Mouse (Mus musculus) layer of hippocampus, adult 9-11 months (tissue): ENCODE data around the gene Kif3c.
A peak's percentile ranks its signal among the peaks of the same experiment; 100 is the strongest.

Experiments used
- DNase-seq: peaks from one replicate; pipeline ENCODE4 v3.0.0; 2022

Gene Kif3c

DNA sequence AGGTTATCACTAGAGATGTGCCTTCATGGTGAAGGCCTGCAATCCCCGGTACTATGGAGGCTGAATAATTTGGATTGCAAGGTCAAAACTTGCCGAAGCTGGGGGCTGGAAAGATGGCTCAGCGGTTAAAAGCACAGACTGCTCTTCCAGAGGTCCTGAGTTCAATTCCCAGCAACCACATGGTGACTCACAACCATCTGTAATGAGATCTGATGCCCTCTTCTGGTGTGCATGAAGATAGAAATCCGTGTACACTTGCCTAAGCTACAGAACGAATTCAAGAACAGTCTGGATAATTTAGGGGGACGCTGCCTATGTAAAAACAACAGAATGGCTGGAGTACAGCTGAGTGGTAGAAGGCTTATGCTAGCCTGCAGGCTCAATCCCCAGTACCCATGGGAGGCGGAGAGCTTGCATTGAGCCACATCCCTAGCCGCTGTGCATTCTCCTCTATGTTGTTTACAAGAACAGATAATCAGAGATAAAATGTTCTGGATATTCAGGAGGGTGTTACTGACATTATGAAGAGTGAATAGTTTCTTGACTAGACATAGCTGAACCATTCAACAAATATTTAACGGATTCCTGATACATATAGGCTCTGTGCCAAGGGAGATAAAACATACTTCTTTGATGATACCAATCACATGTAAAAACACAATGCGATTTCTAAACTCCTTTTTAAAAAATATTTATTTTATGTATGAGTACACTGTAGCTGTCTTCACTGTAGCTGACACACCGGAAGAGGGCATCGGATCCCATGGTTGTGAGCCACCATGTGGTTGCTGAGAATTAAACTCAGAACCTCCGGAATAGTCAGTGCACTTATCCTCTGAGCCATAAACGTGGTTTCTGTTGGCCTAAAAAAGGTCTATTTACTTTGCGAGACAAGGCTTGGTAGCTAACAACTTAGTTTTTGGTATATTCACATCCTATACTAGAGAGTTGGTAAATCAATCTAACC is 60.7 kb downstream of the Kif3c start:
- peak; percentile 43 for DNase-seq

DNA sequence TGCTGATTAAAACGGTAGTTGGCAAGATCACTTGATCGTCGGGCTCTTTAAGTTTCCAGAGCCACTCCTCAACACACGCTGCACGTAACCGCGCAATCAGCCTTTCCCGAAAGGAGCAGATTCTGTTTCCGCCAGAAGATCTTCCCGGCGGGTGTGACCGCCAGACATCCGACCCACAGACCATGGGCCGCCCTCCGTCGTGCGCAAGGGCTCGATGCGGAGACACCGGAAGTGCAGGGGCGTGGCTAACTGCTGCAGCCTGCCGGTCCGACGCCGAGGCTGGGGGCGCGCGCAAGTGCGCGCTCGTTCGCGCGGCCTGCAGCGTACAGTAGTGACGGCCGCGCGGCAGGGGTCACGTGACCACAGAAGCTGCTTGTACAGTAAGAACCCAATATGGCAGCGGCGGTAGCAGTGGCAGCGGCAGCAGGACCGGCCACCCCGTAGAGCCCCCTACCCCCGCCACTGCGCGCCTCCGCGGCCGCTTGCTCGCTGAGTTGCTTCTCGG is 61.6 kb downstream of the Kif3c start, which contains the start of gene Asxl2:
Gene Asxl2 (plus strand): TSS at position 328 of the 505 bp plus-strand sequence.
- peak; percentile 99 for DNase-seq

DNA sequence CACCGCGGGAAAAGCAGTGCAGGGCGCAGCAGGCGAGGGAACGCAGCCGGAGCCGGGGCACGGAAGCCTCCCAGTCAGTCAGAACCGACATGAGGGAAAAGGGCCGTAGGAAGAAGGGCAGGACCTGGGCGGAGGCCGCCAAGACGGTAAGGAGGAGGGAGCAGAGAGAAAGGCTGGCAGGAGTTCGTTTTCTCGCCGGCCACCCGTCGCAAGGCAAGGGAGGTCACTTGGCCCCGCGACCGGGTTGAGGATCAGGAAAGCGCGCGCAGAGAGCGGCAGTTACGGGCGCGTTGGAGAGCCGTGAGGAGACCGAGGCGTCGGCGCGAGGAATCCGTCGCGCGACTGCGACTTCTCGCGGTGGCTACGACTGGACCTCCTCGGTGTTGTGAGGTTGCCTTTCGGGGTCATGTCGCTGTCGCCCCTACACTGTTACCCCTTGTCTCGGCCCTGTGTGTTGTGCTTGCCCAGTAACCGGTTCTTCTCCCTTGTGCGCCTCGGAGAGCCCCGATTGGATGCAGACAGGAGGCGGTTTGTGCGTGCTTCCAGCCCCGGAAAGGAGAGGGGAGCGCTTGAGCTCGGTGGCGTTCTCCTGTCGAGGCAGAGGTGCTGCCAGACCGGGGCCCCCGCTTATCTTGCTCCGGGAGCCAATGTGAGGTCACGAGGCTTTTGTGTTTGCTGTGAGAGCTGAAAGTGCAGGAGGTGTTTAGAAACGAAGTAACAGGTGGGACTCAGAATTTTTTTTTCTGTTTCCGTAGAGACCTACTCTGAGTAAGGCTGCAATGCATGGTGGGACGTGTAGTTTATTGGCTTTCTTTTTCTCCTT is 62.3 kb downstream of the Kif3c start:
- DNase-seq = peak; percentile 82

DNA sequence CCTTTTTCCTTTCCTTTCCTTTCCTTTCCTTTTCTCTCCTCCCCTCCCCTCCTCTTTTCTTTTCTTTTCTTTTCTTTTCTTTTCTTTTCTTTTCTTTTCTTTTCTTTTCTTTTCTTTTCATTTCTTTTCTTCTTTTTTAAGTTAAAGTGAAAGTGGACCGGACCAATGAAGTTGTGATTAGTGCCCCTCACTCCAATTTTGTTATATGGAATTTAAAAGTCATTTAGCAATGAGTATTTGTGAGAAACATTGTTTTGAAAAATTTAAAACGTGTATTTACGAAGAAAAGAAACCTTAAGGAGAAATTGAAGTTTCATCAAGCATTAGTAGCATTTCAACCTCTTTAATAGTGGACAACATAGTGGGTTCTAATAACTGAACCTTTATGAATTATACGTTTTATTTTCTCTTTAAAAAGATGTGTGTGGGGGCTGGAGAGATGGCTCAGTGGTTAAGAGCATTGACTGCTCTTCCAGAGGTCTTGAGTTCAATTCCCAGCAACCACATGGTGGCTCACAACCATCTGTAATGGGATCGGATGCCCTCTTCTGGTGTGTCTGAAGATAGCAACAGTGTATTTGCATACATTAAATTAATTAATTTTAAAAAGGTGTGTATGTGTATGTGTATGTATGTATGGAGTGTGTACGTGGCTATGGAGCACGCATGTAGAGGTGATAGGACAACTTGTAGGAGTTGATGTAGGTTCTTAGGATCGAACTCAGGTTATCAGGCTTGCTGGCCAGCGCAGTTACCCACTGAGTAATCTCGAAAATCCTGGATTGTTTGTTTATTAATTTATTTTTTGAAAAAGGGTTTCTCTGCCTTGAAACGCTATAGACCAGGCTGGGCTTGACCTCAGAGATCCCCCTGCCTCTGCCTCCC is 63.2 kb downstream of the Kif3c start:
- DNase-seq = no peak

DNA sequence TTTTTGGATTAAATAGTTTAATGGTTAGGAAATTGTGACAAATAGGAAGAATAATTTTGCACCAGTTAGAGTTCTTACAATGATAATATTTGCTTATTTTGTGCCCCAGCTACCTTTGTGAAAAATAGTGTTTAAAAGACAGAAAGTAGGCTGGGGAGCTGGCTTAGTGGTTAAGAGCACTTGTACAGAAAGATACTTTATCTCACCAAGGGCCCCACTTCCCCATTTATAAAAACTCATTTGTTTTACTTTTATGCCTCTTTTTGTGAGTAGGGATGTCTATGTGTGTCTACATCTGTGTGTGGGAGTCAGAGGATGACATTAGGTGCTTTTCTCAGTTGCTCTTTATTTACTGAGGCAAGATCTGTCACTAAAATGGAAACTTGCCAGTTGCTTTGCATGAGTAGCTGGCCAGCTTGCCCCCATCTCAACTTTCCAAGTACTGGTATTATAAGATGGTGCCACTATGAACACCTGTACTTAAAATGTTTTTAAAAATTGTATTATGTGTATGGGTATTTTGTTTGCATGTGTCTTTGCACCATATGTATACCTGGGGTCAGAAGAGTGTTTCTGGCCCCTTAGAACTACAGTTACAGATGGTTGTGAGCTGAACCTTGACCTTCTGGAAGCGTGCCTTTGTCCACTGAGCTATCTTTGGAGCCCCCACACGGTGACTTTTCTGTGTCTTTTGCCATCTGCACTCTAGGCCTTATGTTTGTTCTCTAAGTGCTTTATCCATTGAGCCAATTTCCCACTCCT is 64.9 kb downstream of the Kif3c start:
- DNase-seq = no peak

DNA sequence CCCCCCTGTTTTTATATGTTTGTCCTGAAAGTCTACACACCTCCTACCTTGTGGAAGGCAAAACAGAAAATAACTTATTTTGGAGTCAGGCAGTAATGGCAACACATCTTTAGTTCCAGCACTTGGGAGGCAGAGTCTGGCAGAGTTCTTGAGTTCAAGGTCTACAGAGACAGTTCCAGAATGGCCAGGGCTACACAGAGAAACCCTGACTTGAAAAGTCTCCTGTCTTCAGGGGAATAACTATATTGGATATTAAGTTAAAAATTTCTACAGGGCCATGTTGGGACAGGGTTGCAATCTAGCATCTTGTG is 65.5 kb downstream of the Kif3c start:
- DNase-seq = no peak

DNA sequence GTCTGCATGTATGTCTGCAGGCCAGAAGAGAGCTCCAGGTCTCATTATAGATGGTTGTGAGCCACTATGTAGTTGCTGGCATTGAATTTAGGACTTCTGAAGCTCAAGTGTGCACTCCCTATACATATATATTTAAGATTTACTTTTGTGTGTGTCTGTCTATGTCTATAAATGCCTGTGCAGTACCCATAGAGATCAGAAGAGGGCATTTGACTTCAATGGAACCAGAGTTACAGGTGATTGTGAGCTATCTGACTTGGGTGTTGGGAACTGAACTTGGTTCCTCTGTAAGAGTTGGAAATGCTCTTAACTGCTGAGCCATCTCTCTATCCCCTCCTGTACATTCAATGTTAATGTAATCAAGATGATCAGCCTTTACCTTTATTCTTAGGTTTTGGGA is 66.1 kb downstream of the Kif3c start:
- DNase-seq = no peak

DNA sequence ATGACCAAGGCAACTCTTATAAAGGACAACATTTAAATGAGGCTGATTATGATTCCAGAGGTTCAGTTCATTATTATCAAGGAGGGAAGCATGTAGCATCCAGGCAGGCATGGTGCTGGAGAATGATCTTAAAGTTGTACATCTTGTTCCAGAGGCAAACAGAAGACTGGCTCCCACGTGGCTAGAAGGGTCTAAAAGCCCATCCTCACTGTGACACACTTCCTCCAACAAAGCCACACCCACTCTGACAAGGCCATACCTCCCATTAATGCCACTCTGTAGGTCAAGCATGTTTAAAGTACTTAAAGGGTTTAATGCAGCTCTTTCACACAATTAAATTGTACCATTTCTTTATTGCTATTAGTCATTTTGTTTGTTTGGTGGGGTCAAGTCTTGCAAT is 68.8 kb downstream of the Kif3c start:
- no peak for DNase-seq

DNA sequence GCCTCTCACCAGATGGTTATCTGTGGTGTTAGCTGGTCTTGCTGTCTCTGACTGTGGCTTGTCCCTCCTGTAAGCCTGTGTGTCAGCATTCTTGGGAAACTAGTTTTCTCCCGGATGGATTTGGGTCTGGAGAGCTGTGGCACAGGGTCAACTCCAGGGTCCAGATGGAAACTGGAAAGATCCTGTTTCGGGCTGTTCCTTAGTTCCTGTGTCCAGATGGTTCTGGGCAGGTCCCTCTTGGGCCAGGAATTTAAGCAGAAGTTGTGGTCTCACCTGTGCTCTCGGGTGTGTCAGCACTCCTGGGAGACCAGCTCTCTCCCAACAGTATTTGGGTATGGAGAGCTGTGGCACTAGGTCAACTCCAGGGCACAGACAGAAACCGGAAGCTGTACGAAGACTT is 71.5 kb downstream of the Kif3c start:
- DNase-seq = no peak

DNA sequence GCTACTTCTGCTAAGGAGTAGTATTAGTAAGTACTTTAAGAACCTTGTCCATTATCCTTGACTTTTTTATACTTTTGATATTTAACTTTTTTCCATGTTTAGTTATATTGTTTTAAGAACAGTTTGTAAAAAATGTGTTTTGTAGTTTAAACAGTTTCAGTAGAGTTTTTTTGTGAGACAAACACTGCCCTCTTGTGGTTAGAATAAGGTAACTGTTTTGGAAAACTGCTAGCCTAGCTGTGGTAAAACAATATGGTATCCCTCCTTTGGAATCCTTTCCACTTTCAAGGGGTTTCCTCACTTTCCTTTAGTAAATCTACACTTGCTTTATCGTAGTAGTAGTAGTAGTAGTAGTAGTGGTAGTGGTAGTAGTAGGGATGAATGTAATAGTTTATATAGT is 72.9 kb downstream of the Kif3c start:
- DNase-seq = no peak

DNA sequence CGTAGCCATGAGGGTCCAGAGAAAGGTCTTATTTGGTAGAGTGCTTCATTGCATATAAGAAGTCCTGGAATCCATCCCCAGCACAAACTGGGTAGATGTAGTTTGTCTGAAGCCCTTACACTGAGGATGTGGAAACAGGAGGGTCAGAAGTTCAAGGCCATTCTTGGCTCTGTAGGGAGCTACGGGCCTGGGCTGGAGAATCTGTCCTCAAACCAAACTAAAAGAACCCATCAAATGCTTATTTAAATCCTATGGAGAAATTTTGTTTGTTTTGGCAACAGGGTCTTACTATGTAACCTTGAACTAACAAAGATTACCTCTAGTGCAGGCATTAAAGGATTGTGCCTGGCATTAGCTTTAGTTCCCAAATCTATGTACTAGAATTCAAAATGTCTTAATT is 76.0 kb downstream of the Kif3c start:
- no peak for DNase-seq

DNA sequence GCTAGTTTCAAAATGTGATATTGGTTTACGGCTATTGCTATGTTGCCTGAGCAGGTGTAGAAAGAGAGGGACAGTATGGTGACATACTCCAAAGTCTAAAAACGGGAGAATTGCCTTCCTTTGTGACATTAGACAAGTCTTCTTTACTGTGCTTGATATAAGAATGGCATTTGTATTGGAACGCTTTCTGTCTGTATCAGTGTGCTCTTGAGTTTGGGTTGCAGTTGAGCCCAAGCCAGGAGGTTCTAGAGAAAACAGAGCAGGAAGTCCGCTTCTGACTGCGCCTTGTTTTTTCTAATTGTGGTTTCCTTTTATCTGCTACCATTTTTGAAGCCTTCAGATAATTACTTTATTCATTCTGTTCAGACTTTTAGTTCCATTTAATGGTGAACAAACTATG is 76.4 kb downstream of the Kif3c start:
- DNase-seq = no peak

DNA sequence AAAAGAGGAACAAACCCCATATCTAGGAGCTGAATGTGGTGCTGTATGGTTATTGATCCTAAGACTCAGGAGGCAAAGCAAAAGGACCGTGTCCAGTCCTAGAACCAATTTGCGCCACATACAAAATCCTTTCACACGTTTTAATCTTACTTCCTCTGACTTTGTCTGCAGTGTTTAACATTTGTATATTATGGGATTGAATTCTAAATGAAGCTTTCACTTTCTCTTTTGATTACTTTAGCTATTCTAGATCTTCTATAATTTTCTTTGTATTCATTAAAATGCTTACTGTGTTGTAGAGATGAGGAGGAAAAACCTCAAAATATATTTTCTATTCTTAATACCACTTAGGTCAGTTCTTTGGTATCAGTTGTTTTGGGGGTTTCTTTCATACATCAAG is 88.6 kb downstream of the Kif3c start:
- no peak for DNase-seq
